Mouse (Mus musculus) MEL (cell line): ENCODE data around the gene St6galnac3.

ENCODE experiments used
- CHD2 ChIP-seq: IDR thresholded peaks from 2 replicates; pipeline ENCODE4 v1.6.1; 2011; ENCODE audit warnings: low read length, improper control_type of control experiment
- CTCF ChIP-seq, 3 experiments: IDR thresholded peaks in 2 of 3; conservative IDR thresholded peaks in 1 of 3; 2 replicates each; pipeline ENCODE4 v1.5.1; 2011 to 2012; ENCODE audit warnings: low read length in 3 of 3, low read depth in 2 of 3, mild to moderate bottlenecking in 2 of 3, improper control_type of control experiment in 1 of 3, inconsistent platforms in 1 of 3, mixed read lengths in 1 of 3, moderate library complexity in 1 of 3; ENCODE audit not compliant: control insufficient read depth in 1 of 3, insufficient read depth in 1 of 3, poor library complexity in 1 of 3, severe bottlenecking in 1 of 3
- ELF1 ChIP-seq: IDR thresholded peaks from 2 replicates; pipeline ENCODE4 v1.6.1; 2014; ENCODE audit warnings: low read depth, mild to moderate bottlenecking, inconsistent platforms, low read length, improper control_type of control experiment, moderate library complexity
- GATA1 ChIP-seq: IDR thresholded peaks from 2 replicates; pipeline ENCODE4 v1.6.1; 2011; ENCODE audit warnings: low read depth, low read length, improper control_type of control experiment
- JUND ChIP-seq: IDR thresholded peaks from 2 replicates; pipeline ENCODE4 v1.6.1; 2011; ENCODE audit warnings: low read depth, mild to moderate bottlenecking, improper control_type of control experiment, low read length
- MYB ChIP-seq: IDR thresholded peaks from 2 replicates; pipeline ENCODE4 v1.6.1; 2011; ENCODE audit warnings: mild to moderate bottlenecking, low read depth, low read length, improper control_type of control experiment
- NELFE ChIP-seq: IDR thresholded peaks from 2 replicates; pipeline ENCODE4 v1.6.1; 2011; ENCODE audit warnings: low read depth, low read length, improper control_type of control experiment
- NRF1 ChIP-seq: IDR thresholded peaks from 2 replicates; pipeline ENCODE4 v1.6.1; 2014; ENCODE audit warnings: low read depth, mild to moderate bottlenecking, inconsistent platforms, low read length, improper control_type of control experiment, moderate library complexity; ENCODE audit not compliant: poor library complexity, insufficient read depth, severe bottlenecking
- POLR2A ChIP-seq, 2 experiments: IDR thresholded peaks; 2 replicates each; pipeline ENCODE4 v1.6.1; 2011 to 2012; ENCODE audit warnings: low read length in 2 of 2, mild to moderate bottlenecking in 2 of 2, control low read depth in 1 of 2, improper control_type of control experiment in 1 of 2, low read depth in 1 of 2, moderate library complexity in 1 of 2; ENCODE audit not compliant: control insufficient read depth in 1 of 2, insufficient read depth in 1 of 2, poor library complexity in 1 of 2
- POLR2AphosphoS2 ChIP-seq: IDR thresholded peaks from 2 replicates; pipeline ENCODE4 v1.6.1; 2011; ENCODE audit warnings: low read length, improper control_type of control experiment
- POLR2AphosphoS5 ChIP-seq: IDR thresholded peaks from 2 replicates; pipeline ENCODE4 v1.6.1; 2012; ENCODE audit warnings: low read depth, borderline replicate concordance, mild to moderate bottlenecking, inconsistent platforms, low read length, moderate library complexity, mixed read lengths
- RAD21 ChIP-seq: IDR thresholded peaks from 2 replicates; pipeline ENCODE4 v1.6.1; 2011; ENCODE audit warnings: mild to moderate bottlenecking, low read depth, low read length, improper control_type of control experiment
- USF1 ChIP-seq: IDR thresholded peaks from 2 replicates; pipeline ENCODE4 v1.6.1; 2014; ENCODE audit warnings: low read depth, mild to moderate bottlenecking, inconsistent platforms, low read length, improper control_type of control experiment, moderate library complexity

GRCm38 (mm10) chr3:153407698-153408097 is 317.3 kb downstream of the St6galnac3 start:
- TF ChIP-seq CTCF (IDR thresholded peaks at IDR 0.05 in 2 of 3, conservative IDR thresholded peaks at IDR 0.05 in 1 of 3; ENCODE audit: control insufficient read depth in 1 of 3, insufficient read depth in 1 of 3, low read depth in 2 of 3, low read length in 3 of 3, poor library complexity in 1 of 3, severe bottlenecking in 1 of 3), result no peak
- TF ChIP-seq RAD21, result no peak
- TF ChIP-seq ELF1, result no peak
- no peak for TF ChIP-seq USF1
- no peak for TF ChIP-seq NELFE
- no peak for TF ChIP-seq POLR2A (IDR thresholded peaks at IDR 0.05; ENCODE audit: control insufficient read depth in 1 of 2, insufficient read depth in 1 of 2, low read depth in 1 of 2, low read length in 2 of 2, poor library complexity in 1 of 2)
- no peak for TF ChIP-seq CHD2
- no peak for TF ChIP-seq MYB
- no peak for TF ChIP-seq GATA1
- no peak for TF ChIP-seq POLR2AphosphoS5
- TF ChIP-seq NRF1, result no peak
- no peak for TF ChIP-seq POLR2AphosphoS2
- TF ChIP-seq JUND, result no peak
